In genomic region chr6:137169171-137169968, GRCm38 (mm10) we compare ENCODE assay signal across 8 mouse cellular contexts. TPM values are rescaled to one million over a fixed set of nuclear protein-coding genes. Genes with fewer than 3 reads are reported as not detected.
A peak's percentile ranks its signal among the peaks of the same experiment; 100 is the strongest.
DNase-seq lines count a peak whose midpoint lies in the region; ATAC-seq and TF ChIP-seq lines count a peak whose summit lies in the region.

No protein-coding gene starts in this region.

- H3K9me3 ChIP-seq in intestine, postnatal 0 days (ENCODE audit: control insufficient read depth) = no peaks in the 10 kb centered on the region

- intact Hi-C loops in left cerebral cortex, postnatal 25 days (cut with DNase I) = loop anchor here (1.0 to 5.0 kb wide), 3 partner anchors 71 to 307 kb away; no protein-coding TSS in a partner anchor

- H3K27me3 ChIP-seq in intestine, postnatal 0 days (replicated peaks; ENCODE audit: control insufficient read depth, insufficient read depth, low read length) = no peaks in the 10 kb centered on the region

- no peak overlapping the region for H3K27ac ChIP-seq in intestine, postnatal 0 days (ENCODE audit: low read depth, low read length)

- WGBS in intestine, postnatal 0 days = 2% methylated on average over 53 of the region's 53 CpGs

- H3K36me3 ChIP-seq in intestine, postnatal 0 days (ENCODE audit: control insufficient read depth, insufficient read depth) = no peaks in the 10 kb centered on the region

- peak overlapping the region; percentile 61 for H3K4me3 ChIP-seq in intestine, postnatal 0 days (ENCODE audit: low read depth, low read length)

- H3K4me1 ChIP-seq in intestine, postnatal 0 days (replicated peaks; ENCODE audit: control insufficient read depth, insufficient read depth, low read length) = no peaks in the 10 kb centered on the region

- H3K4me2 ChIP-seq in intestine, postnatal 0 days (replicated peaks; ENCODE audit: low read depth) = peak overlapping the region; percentile 94

- ATAC-seq in intestine, postnatal 0 days = peak; percentile 93

- DNase-seq in adrenal gland, postnatal 10 days = peak; percentile 98
- peak; percentile 93 for DNase-seq in embryo, embryonic 11 days
- peak; percentile 94 for DNase-seq in gastrocnemius, postnatal 4 days (ENCODE audit: low spot score in 2 of 2)
- DNase-seq in left cerebral cortex, postnatal 25 days (ENCODE audit: low spot score in 2 of 2) = peak; percentile 93 to 95
- peak; percentile 89 for DNase-seq in mesoderm, embryonic 11.5 days (ENCODE audit: low read depth, low spot score)
- DNase-seq in right cerebral cortex, postnatal 14 days = peak; percentile 96
- peak; percentile 93 for DNase-seq in urinary bladder, postnatal 14 days (ENCODE audit: low spot score)

- TF ChIP-seq CTCF in intestine, postnatal 0 days (IDR thresholded peaks at IDR 0.05; ENCODE audit: low read depth) = peak; percentile 99

- peak overlapping the region; percentile 60 for H3K9ac ChIP-seq in intestine, postnatal 0 days (ENCODE audit: low read depth, low read length)

RNA-seq across cellular contexts. Expression of gene Rerg, which starts 0.9 kb away (rescaled TPM):
- 10 to 100 TPM; 81.0 to 82.3 TPM for total RNA-seq in adrenal gland, postnatal 10 days (2021)
- total RNA-seq in gastrocnemius, postnatal 4 days (2021) = 1 to 10 TPM; 6.4 to 7.4 TPM
- 11.6 and 11.8 TPM in 2 replicates for polyA plus RNA-seq in intestine, postnatal 0 days (2015; fragmentation: Nextera tagmentation; extraction: Ambion mirVana)
- 10 to 100 TPM in 1 of 2 experiments, 1 to 10 TPM in 1; 7.9 to 12.2 TPM for total RNA-seq in left cerebral cortex, postnatal 25 days (2021)

Comparison
In these comparisons a context has a peak if more than half of its experiments do, and no peak if none do; other contexts are left out.
1. RNA of gene Rerg, which starts 0.9 kb away (total RNA-seq): 81.0 to 82.3 TPM in adrenal gland, postnatal 10 days; 7.9 to 12.2 TPM in left cerebral cortex, postnatal 25 days and 6.4 to 7.4 TPM in gastrocnemius, postnatal 4 days; every median in the first group is over 4 times any median in the second.
2. Peak in every context shown above with its lines, with median percentiles within 50 percentile points of each other: DNase-seq.